Mouse (Mus musculus) C2C12 (cell line): Measurements from ENCODE around the gene Lamp1. TPM values are rescaled to one million over a fixed set of nuclear protein-coding genes. Genes with fewer than 3 reads are reported as not detected.

Source experiments
- H3K27me3 ChIP-seq: one replicate; pipeline ENCODE4 v1.6.1; 2011; ENCODE audit not compliant: control insufficient read depth, insufficient read depth, insufficient read length
- H3K36me3 ChIP-seq: one replicate; pipeline ENCODE4 v1.6.1; 2011; ENCODE audit not compliant: control insufficient read depth, insufficient read depth
- H3K4me3 ChIP-seq: one replicate; pipeline ENCODE4 v1.5.1; 2011; ENCODE audit warnings: mild to moderate bottlenecking, control low read depth; ENCODE audit not compliant: poor library complexity, insufficient read depth, severe bottlenecking
- H3K79me2 ChIP-seq: one replicate; pipeline ENCODE4 v1.6.1; 2011; ENCODE audit not compliant: control insufficient read depth, insufficient read depth
- H3K79me3 ChIP-seq: one replicate; pipeline ENCODE4 v1.6.1; 2011; ENCODE audit warnings: low read depth, control low read depth
- H3ac ChIP-seq: one replicate; pipeline ENCODE3; 2011; ENCODE audit warnings: low read depth; ENCODE audit not compliant: control insufficient read depth, insufficient read length
- CEBPB ChIP-seq: IDR thresholded peaks from one replicate; pipeline ENCODE4 v1.6.1; 2011; ENCODE audit warnings: low read depth, mild to moderate bottlenecking, control low read depth, moderate library complexity
- CTCF ChIP-seq: IDR thresholded peaks from one replicate; pipeline ENCODE4 v1.5.1; 2011; ENCODE audit not compliant: control insufficient read depth, insufficient read depth, insufficient read length
- FOSL1 ChIP-seq: IDR thresholded peaks from one replicate; pipeline ENCODE4 v1.8.0; 2011; ENCODE audit warnings: mild to moderate bottlenecking, low read length; ENCODE audit not compliant: poor library complexity, insufficient read depth, severe bottlenecking
- MAX ChIP-seq: IDR thresholded peaks from one replicate; pipeline ENCODE4 v1.6.1; 2011; ENCODE audit warnings: mild to moderate bottlenecking, control low read depth
- MYOD1 ChIP-seq: IDR thresholded peaks from one replicate; pipeline ENCODE4 v1.6.1; 2011; ENCODE audit warnings: low read depth; ENCODE audit not compliant: control insufficient read depth, insufficient read length
- MYOG ChIP-seq: IDR thresholded peaks from one replicate; pipeline ENCODE4 v1.6.1; 2011; ENCODE audit not compliant: control insufficient read depth, insufficient read length; ENCODE audit errors: extremely low read depth
- USF1 ChIP-seq: IDR thresholded peaks from one replicate; pipeline ENCODE4 v1.6.1; 2011; ENCODE audit warnings: low read depth, mild to moderate bottlenecking, control low read depth, moderate library complexity
- polyA plus RNA-seq: library from polyadenylated mRNA; unstranded; fragments of >200 nt; fragmentation: generic; extraction: Trizol; gene quantifications from one replicate; pipeline ENCODE4 v1.2.1, GENCODE M21; 2012; ENCODE audit warnings: missing spikeins

Lamp1 gene
- polyA plus RNA-seq, 1 experiment = 352 TPM

DNA sequence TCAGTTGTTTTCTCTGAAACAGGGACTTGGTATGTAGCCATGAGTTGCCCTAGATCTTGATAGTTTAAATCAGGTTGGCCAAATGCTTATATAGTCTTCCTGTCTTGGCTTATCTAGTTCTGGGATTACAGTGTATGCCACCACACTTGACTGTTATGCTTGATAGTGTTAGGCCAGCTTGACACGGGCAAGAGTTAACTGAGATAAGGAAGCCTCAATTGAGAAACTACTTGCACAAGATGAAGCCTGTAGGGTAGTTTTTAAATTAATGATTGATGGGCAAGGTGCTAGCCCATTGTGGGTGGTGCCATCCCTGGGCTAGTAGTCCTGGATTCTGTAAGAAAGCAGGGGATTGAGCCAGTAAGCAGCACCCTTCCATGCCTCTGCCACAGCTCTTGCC is 4.6 kb downstream of the Lamp1 start:
- H3ac ChIP-seq = no peak overlapping the region
- H3K27me3 ChIP-seq = no peaks in the 10 kb centered on the region
- peaks cover 92% of the 10 kb centered on the region for H3K79me2 ChIP-seq
- peaks cover 46% of the 10 kb centered on the region for H3K36me3 ChIP-seq
- TF ChIP-seq CEBPB = no peak
- TF ChIP-seq MYOG = no peak
- no peak for TF ChIP-seq MYOD1
- peaks cover 82% of the 10 kb centered on the region for H3K79me3 ChIP-seq
- H3K4me3 ChIP-seq = no peak overlapping the region

DNA sequence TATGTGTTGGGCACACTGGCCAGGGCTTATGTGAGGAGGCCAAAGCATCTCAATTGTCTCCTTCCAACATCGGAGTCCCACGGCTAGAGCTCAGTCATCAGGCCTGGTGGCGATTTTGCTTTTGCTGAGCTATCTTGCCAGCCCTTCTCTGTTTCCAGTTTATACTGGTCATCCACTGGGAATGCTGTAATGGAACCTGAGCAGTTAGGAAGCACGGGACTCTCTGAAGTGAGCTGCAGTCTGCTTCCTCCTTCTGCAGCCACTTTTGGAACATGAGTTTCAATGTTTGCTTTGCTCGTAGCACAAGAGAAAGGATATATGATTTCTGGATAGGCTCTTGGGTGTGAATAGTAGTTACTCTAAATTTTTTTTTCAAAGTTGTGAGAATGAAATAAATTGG is 5.4 kb downstream of the Lamp1 start:
- Histone ChIP-seq H3K79me2 (peaks cover 90% of the 10 kb centered on the region), H3K36me3 (peaks cover 52% of the 10 kb centered on the region), H3K79me3 (peaks cover 80% of the 10 kb centered on the region), H3K27me3 (no peaks in the 10 kb centered on the region), H3ac (no peak overlapping the region), H3K4me3 (no peak overlapping the region)
- no peak for TF ChIP-seq MYOG
- TF ChIP-seq CTCF = no peak
- no peak for TF ChIP-seq MYOD1
- no peak for TF ChIP-seq CEBPB
- no peak for TF ChIP-seq USF1
- TF ChIP-seq MAX = no peak

DNA sequence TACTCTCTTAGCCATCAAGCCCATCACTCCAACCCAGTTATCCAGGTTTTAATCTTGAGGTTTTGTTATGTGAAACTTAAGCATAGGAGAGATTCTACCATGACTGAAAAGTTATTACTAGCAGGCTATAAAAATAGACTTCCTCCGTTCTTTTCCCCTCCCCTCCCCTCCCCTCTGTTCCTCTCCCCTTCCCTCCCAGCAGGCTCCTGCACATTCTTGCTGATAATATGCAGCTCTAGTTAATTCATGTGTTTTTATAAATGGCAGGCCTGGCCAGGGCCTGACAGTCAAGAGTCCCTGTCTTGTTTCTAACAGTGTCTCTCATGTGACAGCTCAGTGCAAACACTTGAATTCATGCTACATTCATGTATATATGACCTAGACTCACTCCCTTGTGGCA is 11.5 kb downstream of the Lamp1 start:
- Histone ChIP-seq H3K36me3 (peaks cover 96% of the 10 kb centered on the region), H3K79me3 (peaks cover 19% of the 10 kb centered on the region), H3K27me3 (no peaks in the 10 kb centered on the region), H3K4me3 (no peak overlapping the region), H3ac (no peak overlapping the region), H3K79me2 (peaks cover 28% of the 10 kb centered on the region)
- TF ChIP-seq FOSL1 (no peak), CTCF (no peak), MYOG (no peak), USF1 (no peak), CEBPB (no peak), MAX (no peak), MYOD1 (no peak)

DNA sequence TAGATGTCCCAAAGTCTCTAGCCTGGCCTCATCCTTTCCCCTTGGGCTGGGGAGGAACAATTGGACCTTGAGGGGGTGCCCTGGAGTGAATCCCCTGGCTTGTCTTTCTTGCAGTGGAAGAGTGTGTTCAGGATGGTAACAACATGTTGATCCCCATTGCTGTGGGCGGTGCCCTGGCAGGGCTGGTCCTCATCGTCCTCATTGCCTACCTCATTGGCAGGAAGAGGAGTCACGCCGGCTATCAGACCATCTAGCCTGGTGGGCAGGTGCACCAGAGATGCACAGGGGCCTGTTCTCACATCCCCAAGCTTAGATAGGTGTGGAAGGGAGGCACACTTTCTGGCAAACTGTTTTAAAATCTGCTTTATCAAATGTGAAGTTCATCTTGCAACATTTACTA is 15.3 kb downstream of the Lamp1 start:
- TF ChIP-seq CTCF (no peak), MAX (no peak), FOSL1 (no peak), CEBPB (no peak), USF1 (no peak), MYOG (no peak)
- peaks cover 86% of the 10 kb centered on the region for H3K36me3 ChIP-seq
- H3K79me3 ChIP-seq = no peaks in the 10 kb centered on the region

DNA sequence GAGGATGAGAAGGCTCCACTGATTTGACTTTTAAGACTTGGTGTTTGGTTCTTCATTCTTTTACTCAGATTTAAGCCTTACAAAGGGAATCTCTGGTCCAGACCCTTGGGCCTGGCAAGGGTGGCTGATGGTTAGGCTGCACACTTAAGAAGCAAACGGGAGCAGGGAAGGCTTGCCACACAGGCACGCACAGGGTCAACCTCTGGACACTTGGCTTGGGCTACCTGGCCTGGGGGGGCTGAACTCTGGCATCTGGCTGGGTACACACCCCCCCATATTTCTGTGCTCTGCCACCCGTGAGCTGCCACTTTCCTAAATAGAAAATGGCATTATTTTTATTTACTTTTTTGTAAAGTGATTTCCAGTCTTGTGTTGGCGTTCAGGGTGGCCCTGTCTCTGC is 15.8 kb downstream of the Lamp1 start:
- Histone ChIP-seq H3ac (no peak overlapping the region), H3K79me3 (no peaks in the 10 kb centered on the region), H3K79me2 (no peaks in the 10 kb centered on the region), H3K27me3 (no peaks in the 10 kb centered on the region), H3K4me3 (no peak overlapping the region), H3K36me3 (peaks cover 81% of the 10 kb centered on the region)
- TF ChIP-seq CEBPB (no peak), MYOG (no peak), FOSL1 (no peak), USF1 (no peak), CTCF (no peak)

More for the DNA sequence above, 15.3 kb downstream of the Lamp1 start:
- no peaks in the 10 kb centered on the region for H3K79me2 ChIP-seq
- H3K27me3 ChIP-seq = no peaks in the 10 kb centered on the region
- H3ac ChIP-seq = no peak overlapping the region
- H3K4me3 ChIP-seq = no peak overlapping the region

DNA sequence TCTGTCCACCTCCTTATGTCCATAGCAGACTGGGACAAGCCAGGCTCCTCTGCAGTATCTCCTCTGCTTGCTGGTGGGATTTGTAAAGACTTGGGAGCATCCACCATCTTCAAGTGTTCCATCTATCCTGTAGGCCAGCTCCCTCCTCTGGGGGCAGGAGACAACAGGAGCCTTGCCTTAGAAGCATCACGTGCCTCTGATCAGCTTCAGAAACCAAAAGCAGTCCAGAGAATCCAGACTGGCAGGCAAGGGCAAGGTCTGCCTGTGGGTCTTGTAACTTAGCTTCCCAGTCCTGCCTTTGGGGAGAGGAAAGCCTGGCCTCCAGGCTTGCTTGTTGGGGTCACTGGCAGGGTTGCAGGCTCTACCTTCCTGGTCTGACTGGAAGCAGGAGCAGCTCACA is 16.7 kb downstream of the Lamp1 start:
- Histone ChIP-seq H3K27me3 (no peaks in the 10 kb centered on the region), H3K79me2 (no peaks in the 10 kb centered on the region), H3K79me3 (no peaks in the 10 kb centered on the region), H3K4me3 (no peak overlapping the region), H3ac (no peak overlapping the region), H3K36me3 (peaks cover 72% of the 10 kb centered on the region)
- TF ChIP-seq MYOG (no peak), FOSL1 (no peak), MYOD1 (no peak), USF1 (no peak), CTCF (no peak), CEBPB (no peak), MAX (no peak)
